Mouse (Mus musculus) erythroblast, adult 5-6 weeks (primary cell): ENCODE data around the gene Gm21767. TPM values are rescaled to one million over a fixed set of nuclear protein-coding genes. Genes with fewer than 3 reads are reported as not detected.
"Not testable (repeated sequence)": the region's sequence is repeated elsewhere in the genome, so short reads cannot be mapped to it uniquely, and the experiment has no call there.

Experiments used
- ATAC-seq: replicated peaks from 2 replicates; pipeline ENCODE4 v1.8.0; 2016; ENCODE audit warnings: moderate number of reproducible peaks, mild to moderate bottlenecking, moderate TSS enrichment, inconsistent platforms; ENCODE audit not compliant: poor library complexity, low FRiP score, severe bottlenecking
- total RNA-seq, 2 experiments: library from RNA; stranded (forward) in 1 of 2; stranded (reverse) in 1 of 2; fragments of 150-400 nt in 1 of 2; fragments of 200-764, 138-1000 nt in 1 of 2; gene quantifications; 2 replicates each; pipeline versions ENCODE4 v1.2.3 to v1.2.4; 2015 to 2017; ENCODE audit warnings: low replicate concordance in 2 of 2

The Gm21767 gene
- not detected in 2 replicates for total RNA-seq (2015; ENCODE audit: low replicate concordance)
- not detected in 2 replicates for total RNA-seq (2017; ENCODE audit: low replicate concordance)

DNA sequence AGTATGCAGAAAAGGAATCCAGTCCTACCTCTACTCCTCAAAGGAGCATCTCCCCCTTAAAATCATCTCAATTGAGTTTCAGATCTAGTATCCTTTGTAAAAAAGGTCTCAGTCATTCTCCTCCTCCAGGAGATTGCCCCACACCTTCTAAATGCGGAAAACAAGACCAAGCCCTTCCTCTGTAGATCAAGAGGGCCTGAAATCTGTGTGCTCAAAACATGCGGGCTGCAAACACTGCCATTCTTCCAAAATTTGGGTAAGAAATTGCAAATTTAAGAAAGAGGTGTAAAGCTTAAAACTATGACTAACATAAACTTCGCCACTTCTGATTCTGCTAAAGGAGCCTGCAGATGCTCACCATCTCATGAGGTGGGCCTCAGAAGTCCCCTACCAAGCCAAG is at the start of gene Gm21767:
Gm21767 (plus strand) TSS at position 301 of the 400 bp plus-strand sequence.
- not testable (repeated sequence) for ATAC-seq
